Mouse (Mus musculus) mammary gland, adult 2 months (tissue): ENCODE measurements around the gene Spaca9. TPM values are rescaled to one million over a fixed set of nuclear protein-coding genes. Genes with fewer than 3 reads are reported as not detected.

Experiments
- polyA plus RNA-seq: library from polyadenylated mRNA; depleted of rRNA; stranded (reverse); fragments of >200 nt; gene quantifications from 2 replicates; pipeline ENCODE4 v1.2.3, GENCODE M21; 2012; ENCODE audit warnings: low replicate concordance; rRNA removed

Gene Spaca9
- 1.6 and 2.7 TPM in 2 replicates for polyA plus RNA-seq

GRCm38 (mm10) chr2:28699361-28700335, at the start of gene Spaca9, which contains the start of gene Ak8:
TSS of gene Spaca9 (minus strand) at chr2:28699727.
TSS of gene Ak8 (plus strand) at chr2:28700164.

Other genes starting within 250 kb of the Spaca9 start
- not detected in 2 replicates for gene 1700007K13Rik, start 233.4 kb downstream of the Spaca9 start, polyA plus RNA-seq
- 38.9 and 62.1 TPM in 2 replicates for gene Mrps2, start 231.7 kb downstream of the Spaca9 start, polyA plus RNA-seq
- gene Gbgt1, start 202.8 kb downstream of the Spaca9 start, polyA plus RNA-seq: 5.1 and 7.1 TPM in 2 replicates
- gene Gm10134, start 193.6 kb downstream of the Spaca9 start, polyA plus RNA-seq: 0.91 and 1.1 TPM in 2 replicates
- gene Ralgds, start 186.6 kb downstream of the Spaca9 start, polyA plus RNA-seq: 98.0 and 131 TPM in 2 replicates
- 0.12 and 0.56 TPM in 2 replicates for gene Cel, start 136.3 kb downstream of the Spaca9 start, polyA plus RNA-seq
- gene Gtf3c5, start 116.0 kb downstream of the Spaca9 start, polyA plus RNA-seq: 16.5 and 25.6 TPM in 2 replicates
- 1.9 and 2.4 TPM in 2 replicates for gene Gfi1b, start 77.7 kb downstream of the Spaca9 start, polyA plus RNA-seq
- gene Tsc1, start 58.5 kb downstream of the Spaca9 start, polyA plus RNA-seq: 12.6 and 27.1 TPM in 2 replicates
- gene Ak8, start 437 bp upstream of the Spaca9 start, polyA plus RNA-seq: 0.73 and 1.3 TPM in 2 replicates
- gene Gtf3c4, start 140.6 kb upstream of the Spaca9 start, polyA plus RNA-seq: 9.9 and 10.4 TPM in 2 replicates
- gene Ddx31, start 140.7 kb upstream of the Spaca9 start, polyA plus RNA-seq: 4.4 and 4.9 TPM in 2 replicates
- gene Barhl1, start 216.9 kb upstream of the Spaca9 start, polyA plus RNA-seq: 0.11 TPM in 1 of 2 replicates, not detected in the other